Mouse (Mus musculus): ENCODE data around the gene Hist2h4. TPM values are rescaled to one million over a fixed set of nuclear protein-coding genes. Genes with fewer than 3 reads are reported as not detected.
"Not testable (repeated sequence)": the region's sequence is repeated elsewhere in the genome, so short reads cannot be mapped to it uniquely, and the experiment has no call there.

Hist2h4 gene
- polyA plus RNA-seq, 1 experiment = 5.6 TPM

DNA sequence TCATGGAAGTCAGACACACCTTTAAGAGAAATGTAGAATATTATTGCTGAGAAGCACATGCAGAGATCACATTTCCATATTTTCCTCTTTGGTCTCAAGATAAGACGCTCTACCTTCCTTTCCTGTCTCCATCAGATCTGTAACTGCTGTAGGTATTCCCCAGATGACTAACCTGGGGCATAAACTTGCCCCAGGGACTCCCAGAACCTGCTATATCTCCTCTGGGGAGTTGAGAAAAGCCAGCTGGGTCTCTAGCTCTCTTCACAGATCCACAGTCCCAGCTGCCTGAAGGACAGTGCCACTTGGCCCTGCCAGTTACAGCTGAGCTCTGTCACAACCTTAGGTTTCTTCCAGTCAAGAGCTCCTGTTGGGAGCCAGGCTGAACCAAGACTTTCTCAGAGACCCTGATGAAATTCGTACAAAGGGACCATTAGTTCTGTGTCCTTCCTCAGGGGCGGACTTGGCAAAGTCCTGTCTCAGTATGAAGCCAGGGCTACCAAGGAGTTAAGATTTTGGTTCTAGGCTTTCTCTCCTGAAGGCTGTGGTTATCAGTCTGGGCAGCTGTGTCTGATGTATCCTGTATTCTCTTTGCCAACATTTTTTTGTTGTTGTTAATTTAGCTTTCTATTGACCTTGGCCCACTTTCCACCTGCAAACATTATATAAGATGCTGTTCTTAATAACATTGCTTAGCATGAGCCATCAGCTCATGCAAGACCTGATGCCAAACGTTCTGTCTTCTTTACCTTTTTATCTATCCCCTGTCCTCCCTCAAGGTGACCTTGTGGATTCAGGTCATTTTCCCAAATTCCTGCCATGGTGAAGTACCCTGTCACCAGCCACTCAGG lies 32.0 kb downstream of the Hist2h4 start:
- 73% methylated on average over 4 of the region's 4 CpGs for WGBS
- Histone ChIP-seq H3K4me1 (ENCODE audit: control insufficient read depth, insufficient read depth, low read length) (no peaks in the 10 kb centered on the region; the same call in 1 of the 2 replicates), H3K4me3 (replicated peaks; ENCODE audit: extremely low read depth, low read depth, low read length) (no peak overlapping the region)
- no peak for DNase-seq
- TF ChIP-seq CTCF (IDR thresholded peaks at IDR 0.05; ENCODE audit: insufficient read depth, low read length) (no peak), POLR2A (IDR thresholded peaks at IDR 0.05; ENCODE audit: borderline replicate concordance, extremely low read depth, low read depth, low read length) (no peak)

DNA sequence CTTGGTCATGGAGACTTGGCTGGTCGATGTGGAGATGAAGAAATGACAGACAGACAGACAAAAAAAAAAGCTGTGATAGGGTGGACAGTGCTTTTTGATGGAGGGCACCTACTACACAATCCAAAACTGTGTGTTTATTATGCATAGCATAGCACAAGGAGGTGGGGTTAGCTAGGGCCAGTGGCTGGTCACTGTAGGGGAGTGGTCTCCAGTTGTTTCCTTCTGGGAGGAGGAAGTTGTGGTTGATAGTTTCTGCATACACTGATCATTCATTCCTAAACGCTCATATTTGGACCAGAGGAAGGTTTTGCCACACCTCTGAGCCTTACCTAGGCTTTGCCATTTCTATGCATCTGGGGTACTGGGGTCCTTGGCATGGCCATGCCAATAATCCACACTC lies 32.7 kb downstream of the Hist2h4 start:
- H3K4me3 ChIP-seq (replicated peaks; ENCODE audit: extremely low read depth, low read depth, low read length) = no peak overlapping the region
- no peak for DNase-seq
- TF ChIP-seq POLR2A (IDR thresholded peaks at IDR 0.05; ENCODE audit: borderline replicate concordance, extremely low read depth, low read depth, low read length) (no peak), CTCF (IDR thresholded peaks at IDR 0.05; ENCODE audit: insufficient read depth, low read length) (no peak)
- WGBS = 58% methylated on average over 2 of the region's 2 CpGs
- no peaks in the 10 kb centered on the region; the same call in 1 of the 2 replicates for H3K4me1 ChIP-seq (ENCODE audit: control insufficient read depth, insufficient read depth, low read length)

GRCm38 (mm10) chr3:96228828-96229227 lies 34.3 kb downstream of the Hist2h4 start:
- no peak for TF ChIP-seq CTCF (IDR thresholded peaks at IDR 0.05; ENCODE audit: insufficient read depth, low read length)
- TF ChIP-seq POLR2A (IDR thresholded peaks at IDR 0.05; ENCODE audit: borderline replicate concordance, extremely low read depth, low read depth, low read length) = no peak
- 62% methylated on average over 2 of the region's 2 CpGs for WGBS
- no peaks in the 10 kb centered on the region; the same call in 1 of the 2 replicates for H3K4me1 ChIP-seq (ENCODE audit: control insufficient read depth, insufficient read depth, low read length)
- no peak overlapping the region for H3K4me3 ChIP-seq (replicated peaks; ENCODE audit: extremely low read depth, low read depth, low read length)
- DNase-seq = no peak

GRCm38 (mm10) chr3:96226695-96227648 lies 36.1 kb downstream of the Hist2h4 start:
- Histone ChIP-seq H3K4me3 (replicated peaks; ENCODE audit: extremely low read depth, low read depth, low read length) (no peak overlapping the region), H3K4me1 (ENCODE audit: control insufficient read depth, insufficient read depth, low read length) (peaks cover 7% of the 10 kb centered on the region)
- 52% methylated on average over 8 of the region's 8 CpGs for WGBS
- no peak for TF ChIP-seq POLR2A (IDR thresholded peaks at IDR 0.05; ENCODE audit: borderline replicate concordance, extremely low read depth, low read depth, low read length)
- no peak for TF ChIP-seq CTCF (IDR thresholded peaks at IDR 0.05; ENCODE audit: insufficient read depth, low read length)
- DNase-seq = no peak

- Histone ChIP-seq H3K4me3 (replicated peaks; ENCODE audit: extremely low read depth, low read depth, low read length) (no peak overlapping the region), H3K4me1 (ENCODE audit: control insufficient read depth, insufficient read depth, low read length) (peaks cover 9% of the 10 kb centered on the region)
- DNase-seq = no peak
- no peak for TF ChIP-seq POLR2A (IDR thresholded peaks at IDR 0.05; ENCODE audit: borderline replicate concordance, extremely low read depth, low read depth, low read length)
- no peak for TF ChIP-seq CTCF (IDR thresholded peaks at IDR 0.05; ENCODE audit: insufficient read depth, low read length)
- 54% methylated on average over 2 of the region's 2 CpGs for WGBS
Measured at GRCm38 (mm10) chr3:96225421-96225820, 37.7 kb downstream of the Hist2h4 start.

DNA sequence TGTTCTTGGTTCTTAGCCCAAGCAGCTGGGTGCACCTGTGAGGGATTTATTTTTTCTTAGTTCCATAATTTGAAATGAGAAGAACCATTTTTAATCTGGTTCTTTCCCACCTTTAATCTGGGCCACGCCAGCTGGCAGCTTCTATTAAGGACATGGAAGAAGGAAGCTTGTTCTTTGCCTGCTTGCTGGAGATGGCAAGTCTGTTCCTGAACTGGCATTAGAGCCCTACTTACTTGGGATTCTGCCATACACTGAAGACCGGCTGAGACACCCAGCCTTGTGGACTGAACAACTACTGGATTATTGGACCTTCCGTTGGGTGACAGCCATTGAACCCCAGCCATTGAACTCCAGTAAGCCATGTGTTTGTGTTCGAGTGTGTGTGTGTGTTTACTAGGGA lies 40.3 kb downstream of the Hist2h4 start:
- no peak for TF ChIP-seq POLR2A (IDR thresholded peaks at IDR 0.05; ENCODE audit: borderline replicate concordance, extremely low read depth, low read depth, low read length)
- no peak for TF ChIP-seq CTCF (IDR thresholded peaks at IDR 0.05; ENCODE audit: insufficient read depth, low read length)
- H3K4me3 ChIP-seq (replicated peaks; ENCODE audit: extremely low read depth, low read depth, low read length) = no peak overlapping the region
- no peak for DNase-seq
- peaks cover 13% of the 10 kb centered on the region for H3K4me1 ChIP-seq (ENCODE audit: control insufficient read depth, insufficient read depth, low read length)
- 83% methylated on average over 4 of the region's 4 CpGs for WGBS

DNA sequence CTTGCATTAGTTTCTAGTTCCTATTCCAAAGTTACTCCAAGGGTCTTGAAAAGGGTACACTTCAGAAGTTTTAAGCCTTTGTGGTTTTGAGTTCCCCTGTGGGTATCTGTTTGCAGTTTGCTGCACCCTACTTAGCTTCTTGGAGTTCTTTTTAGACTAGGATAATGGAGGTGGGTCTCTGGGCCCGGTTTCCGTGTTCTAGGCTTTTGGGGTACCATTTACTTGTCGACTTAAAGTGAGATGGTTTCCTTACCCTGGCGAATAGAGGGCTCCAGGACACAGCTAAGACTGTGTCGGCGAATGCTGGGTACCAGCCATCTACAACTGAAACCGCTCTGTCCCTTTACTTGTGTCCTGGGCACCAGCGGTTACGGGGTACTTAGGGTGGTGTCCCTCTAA lies 41.5 kb downstream of the Hist2h4 start:
- WGBS = 18% methylated on average over 9 of the region's 9 CpGs
- no peak for DNase-seq
- TF ChIP-seq POLR2A (IDR thresholded peaks at IDR 0.05; ENCODE audit: borderline replicate concordance, extremely low read depth, low read depth, low read length) (no peak), CTCF (IDR thresholded peaks at IDR 0.05; ENCODE audit: insufficient read depth, low read length) (no peak)

DNA sequence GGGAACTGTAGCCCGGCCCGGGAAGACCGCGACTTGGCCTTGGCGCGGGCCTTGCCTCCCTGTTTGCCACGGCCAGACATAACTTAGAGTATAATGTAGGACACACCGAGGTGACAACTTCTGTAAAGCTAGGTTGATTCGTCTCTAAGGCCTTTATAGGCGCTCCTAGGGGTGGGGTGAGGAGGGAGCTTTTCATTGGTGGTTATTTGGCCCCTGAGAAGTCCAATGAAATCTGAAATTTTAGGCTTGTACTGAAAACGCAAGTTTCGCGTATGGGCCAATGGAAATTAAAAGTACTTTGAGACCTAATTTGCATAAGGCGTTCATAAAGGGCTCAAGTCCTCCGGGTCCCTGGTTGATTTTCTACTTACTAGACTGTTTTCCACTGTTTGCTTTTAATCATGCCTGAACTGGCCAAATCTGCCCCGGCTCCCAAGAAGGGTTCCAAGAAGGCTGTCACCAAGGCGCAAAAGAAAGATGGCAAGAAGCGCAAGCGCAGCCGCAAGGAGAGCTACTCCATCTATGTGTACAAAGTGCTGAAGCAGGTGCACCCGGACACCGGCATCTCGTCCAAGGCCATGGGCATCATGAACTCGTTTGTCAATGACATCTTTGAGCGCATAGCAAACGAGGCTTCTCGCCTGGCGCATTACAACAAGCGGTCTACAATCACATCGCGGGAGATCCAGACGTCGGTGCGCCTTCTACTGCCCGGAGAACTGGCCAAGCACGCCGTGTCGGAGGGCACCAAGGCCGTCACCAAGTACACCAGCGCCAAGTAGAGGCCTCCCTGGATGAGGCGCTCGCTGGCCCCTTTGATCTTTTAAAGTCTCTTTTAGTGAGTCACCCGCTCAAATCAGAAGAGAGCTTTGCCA lies 42.1 kb downstream of the Hist2h4 start, which contains the start of the genes Hist2h2ac and Hist2h2be:
Hist2h2ac (minus strand) TSS at position 116 of the 875 bp plus-strand sequence.
Hist2h2be (plus strand) TSS at position 355 of the 875 bp plus-strand sequence.
- H3K4me3 ChIP-seq (replicated peaks; ENCODE audit: extremely low read depth, low read depth, low read length) = peak within 1 kb of the TSS; percentile 95
- WGBS = under 1% methylated on average over 43 of the region's 43 CpGs
- peaks cover 13% of the 10 kb centered on the region for H3K4me1 ChIP-seq (ENCODE audit: control insufficient read depth, insufficient read depth, low read length)
- peak; percentile 85 for DNase-seq
- TF ChIP-seq POLR2A (IDR thresholded peaks at IDR 0.05; ENCODE audit: borderline replicate concordance, extremely low read depth, low read depth, low read length) (peak; percentile 89), CTCF (IDR thresholded peaks at IDR 0.05; ENCODE audit: insufficient read depth, low read length) (no peak)

More for the DNA sequence above, 41.5 kb downstream of the Hist2h4 start:
- Histone ChIP-seq H3K4me1 (ENCODE audit: control insufficient read depth, insufficient read depth, low read length) (peaks cover 13% of the 10 kb centered on the region), H3K4me3 (replicated peaks; ENCODE audit: extremely low read depth, low read depth, low read length) (peak overlapping the region; percentile 93)

DNA sequence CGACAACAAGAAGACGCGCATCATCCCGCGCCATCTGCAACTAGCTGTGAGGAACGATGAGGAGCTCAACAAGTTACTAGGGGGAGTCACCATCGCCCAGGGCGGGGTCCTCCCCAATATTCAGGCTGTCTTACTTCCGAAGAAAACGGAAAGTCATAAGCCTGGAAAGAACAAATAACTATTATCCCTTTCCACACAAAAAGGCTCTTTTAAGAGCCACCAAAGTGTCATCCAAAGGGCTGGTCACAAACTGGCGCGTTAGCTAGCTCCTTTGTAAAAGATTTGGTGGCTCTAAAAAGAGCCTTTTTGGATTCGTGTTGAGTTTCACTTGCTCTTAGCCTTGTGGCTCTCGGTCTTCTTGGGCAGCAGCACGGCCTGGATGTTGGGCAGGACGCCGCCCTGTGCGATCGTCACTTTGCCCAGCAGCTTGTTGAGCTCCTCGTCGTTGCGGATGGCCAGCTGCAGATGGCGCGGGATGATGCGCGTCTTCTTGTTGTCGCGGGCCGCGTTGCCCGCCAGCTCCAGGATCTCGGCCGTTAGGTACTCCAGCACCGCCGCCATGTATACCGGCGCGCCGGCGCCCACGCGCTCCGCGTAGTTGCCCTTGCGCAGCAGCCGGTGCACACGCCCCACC lies 42.9 kb downstream of the Hist2h4 start:
- H3K4me3 ChIP-seq (replicated peaks; ENCODE audit: extremely low read depth, low read depth, low read length) = peak overlapping the region; percentile 95
- H3K4me1 ChIP-seq (ENCODE audit: control insufficient read depth, insufficient read depth, low read length) = peaks cover 13% of the 10 kb centered on the region
- WGBS = 0% methylated on average over 42 of the region's 47 CpGs
- DNase-seq = not testable (repeated sequence)
